Mouse (Mus musculus): ENCODE measurements around the gene Dnajc10.

The Dnajc10 gene

DNA sequence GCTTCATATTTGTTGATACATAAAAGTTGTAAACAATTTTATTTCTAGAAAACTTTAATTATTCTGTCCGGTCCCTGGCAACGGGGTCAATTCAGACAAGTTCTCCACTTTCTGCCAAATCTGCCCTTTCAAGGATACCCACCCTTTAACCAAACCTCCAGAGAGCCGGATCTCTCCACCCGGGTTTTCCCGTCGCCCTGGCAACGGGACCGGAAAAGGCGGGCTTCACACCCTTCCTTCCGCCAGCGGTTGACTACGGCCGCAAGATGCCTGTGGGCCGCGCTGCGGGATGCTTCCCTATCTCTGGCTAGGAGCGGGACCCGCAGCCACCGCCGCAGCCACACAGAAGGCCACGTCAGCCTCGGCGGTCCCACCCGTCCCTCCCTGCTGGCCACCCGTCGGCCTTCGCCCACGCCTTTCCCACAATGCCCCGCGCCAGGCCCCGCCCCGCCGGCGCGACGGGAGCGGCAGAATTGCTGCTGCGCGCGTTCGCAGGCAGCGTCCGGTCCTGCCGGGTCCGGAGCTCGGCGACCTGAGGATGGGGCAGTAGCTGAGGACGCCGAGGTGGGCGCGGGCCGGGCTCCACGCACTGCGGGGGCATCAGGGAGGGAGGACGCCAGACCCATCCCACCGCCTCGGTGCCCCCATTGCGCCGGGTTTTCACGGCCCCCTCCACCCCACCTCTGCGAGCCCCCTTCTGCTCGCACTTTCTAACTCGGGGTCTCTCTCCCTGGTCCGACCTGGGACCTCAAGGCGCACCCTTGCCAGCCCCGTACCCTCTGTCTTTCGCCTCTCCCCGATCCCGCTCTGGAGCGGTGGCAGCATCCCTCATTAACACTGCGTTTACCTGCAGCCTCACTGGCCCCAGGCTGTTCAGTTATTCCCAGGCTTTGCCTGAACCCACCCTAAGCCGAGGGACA is at the start of gene Dnajc10:
Dnajc10 (plus strand) TSS at position 225 of the 920 bp plus-strand sequence.
- peak; percentile 7 for DNase-seq (ENCODE audit: extremely low read depth, low read depth, low spot score)

- DNase-seq (ENCODE audit: extremely low read depth, low read depth, low spot score) = no peak
Observed at GRCm38 (mm10) chr2:80266894-80267293, 48.4 kb upstream of the Dnajc10 start.

- DNase-seq (ENCODE audit: extremely low read depth, low read depth, low spot score) = no peak
Observed at GRCm38 (mm10) chr2:80268053-80268452, 47.2 kb upstream of the Dnajc10 start.

DNA sequence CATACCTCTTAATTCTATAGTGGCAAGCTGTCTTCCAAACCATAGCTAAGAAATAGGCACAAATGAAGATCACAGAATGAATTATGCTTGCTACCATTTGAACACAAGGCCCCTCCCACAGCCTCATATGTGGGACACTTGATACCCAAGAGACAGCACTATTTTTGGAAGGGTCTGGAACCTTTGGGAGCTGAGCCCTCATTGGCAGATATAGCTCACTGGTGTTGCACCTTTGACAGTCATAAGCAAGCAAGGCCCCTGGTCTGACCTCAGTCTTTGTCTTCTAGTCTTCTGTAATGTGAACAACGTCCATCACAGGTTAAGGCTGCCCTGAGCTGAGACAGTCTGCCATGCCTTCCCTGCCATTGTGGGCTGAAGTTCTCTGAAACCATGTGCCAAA is 43.8 kb upstream of the Dnajc10 start:
- DNase-seq (ENCODE audit: extremely low read depth, low read depth, low spot score) = no peak

GRCm38 (mm10) chr2:80273038-80273437 is 42.2 kb upstream of the Dnajc10 start:
- DNase-seq (ENCODE audit: extremely low read depth, low read depth, low spot score) = no peak

DNA sequence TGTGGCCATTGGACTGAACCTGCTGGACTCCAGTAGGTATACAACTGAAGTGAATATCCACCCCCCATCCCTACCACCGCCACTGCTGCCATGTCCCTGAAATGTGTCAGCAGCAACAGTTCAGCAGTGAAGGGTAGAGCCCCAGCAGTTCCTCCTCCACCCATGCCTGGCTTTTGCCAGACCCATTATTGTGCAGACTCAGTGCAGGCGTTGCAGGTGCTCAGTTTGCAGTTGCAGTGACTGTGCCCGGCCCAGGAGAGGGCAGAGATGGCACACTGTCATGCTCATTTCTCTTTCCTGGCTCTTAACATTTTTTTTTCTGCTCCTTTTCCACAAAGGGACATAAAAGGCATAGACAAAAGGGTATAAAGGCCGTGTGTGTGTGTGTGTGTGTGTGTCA is 41.5 kb upstream of the Dnajc10 start:
- no peak for DNase-seq (ENCODE audit: extremely low read depth, low read depth, low spot score)

- no peak for DNase-seq (ENCODE audit: extremely low read depth, low read depth, low spot score)
Observed at GRCm38 (mm10) chr2:80275136-80275535, 40.1 kb upstream of the Dnajc10 start.

DNA sequence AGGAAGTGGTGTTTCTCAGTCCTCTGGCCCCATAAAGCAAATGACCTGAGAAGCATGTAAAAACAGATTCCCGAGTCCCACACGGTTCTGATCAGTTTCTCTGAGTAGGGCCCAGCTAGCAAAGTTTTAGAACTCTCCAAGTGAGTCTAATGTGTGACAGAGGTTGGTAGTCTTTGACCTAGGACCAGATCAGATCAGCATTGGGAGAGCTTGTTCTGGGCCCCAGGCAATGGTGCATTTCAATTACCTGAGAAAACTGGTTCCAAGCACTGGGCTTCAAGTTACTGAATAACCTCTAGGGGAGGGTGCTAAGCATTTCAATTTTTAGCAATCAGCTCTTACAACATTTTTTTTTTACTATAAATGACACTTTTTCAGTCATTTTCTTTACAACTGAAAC is 33.1 kb upstream of the Dnajc10 start:
- DNase-seq (ENCODE audit: extremely low read depth, low read depth, low spot score) = peak; percentile 1

DNA sequence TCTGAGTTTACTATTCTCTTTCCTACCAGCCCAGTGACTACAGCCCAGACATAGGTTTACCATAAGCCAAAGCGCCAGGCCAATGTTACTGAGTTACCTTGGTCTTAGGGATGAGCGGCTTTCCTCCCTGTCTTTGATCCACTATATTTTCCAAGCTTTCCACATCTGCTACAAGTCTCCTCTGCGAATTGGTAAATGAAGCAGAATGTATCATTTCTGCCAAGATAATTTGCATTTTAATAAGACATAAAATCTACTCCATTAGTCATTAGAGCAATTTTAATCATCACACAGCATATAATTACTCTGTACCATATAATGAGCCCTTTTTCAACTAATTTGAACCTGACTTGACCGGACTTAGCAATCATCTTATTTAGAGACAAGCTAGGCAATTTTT is 28.9 kb upstream of the Dnajc10 start:
- DNase-seq (ENCODE audit: extremely low read depth, low read depth, low spot score) = no peak

- DNase-seq (ENCODE audit: extremely low read depth, low read depth, low spot score) = no peak
Observed at GRCm38 (mm10) chr2:80292172-80292571, 23.1 kb upstream of the Dnajc10 start, which contains the start of gene Prdx6b. Gene Prdx6b (plus strand): TSS chr2:80292472.

DNA sequence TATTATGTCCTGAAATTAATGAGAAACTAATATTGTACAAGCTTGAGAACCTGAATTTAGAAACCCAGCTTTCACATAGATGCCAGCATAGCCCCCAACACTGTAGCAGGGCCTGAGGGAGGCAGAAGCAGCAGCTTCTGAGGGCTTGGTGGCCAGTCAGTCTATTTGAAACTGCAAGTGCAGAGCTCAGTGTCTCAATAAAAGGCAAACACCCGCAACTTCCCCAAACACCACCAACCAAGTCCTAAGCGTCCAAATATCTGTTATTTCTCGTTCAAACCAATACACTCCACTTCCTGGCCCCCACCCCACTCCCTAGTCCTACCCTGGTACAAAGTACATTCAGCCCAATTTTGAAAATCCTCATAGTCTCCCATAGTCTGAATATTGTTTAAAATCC is 16.9 kb upstream of the Dnajc10 start:
- no peak for DNase-seq (ENCODE audit: extremely low read depth, low read depth, low spot score)

DNA sequence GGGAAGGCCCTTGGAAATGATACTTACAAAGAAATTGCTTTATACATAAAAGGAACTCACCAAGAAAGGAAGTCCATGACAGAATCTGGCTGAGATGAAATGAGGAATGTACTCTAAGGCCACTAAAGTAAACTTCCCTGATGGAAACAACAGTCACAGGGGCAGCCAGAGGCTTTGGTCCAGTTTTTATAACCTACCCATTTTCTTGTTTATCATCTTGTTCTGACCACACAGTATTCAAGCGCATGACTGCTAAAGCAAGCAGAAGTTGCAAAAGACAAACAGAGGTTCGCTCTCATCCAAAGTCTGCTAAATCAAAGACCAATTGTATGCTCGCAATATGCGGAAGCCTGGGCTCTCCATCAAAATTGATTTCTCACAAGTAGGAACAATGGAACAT is 14.5 kb upstream of the Dnajc10 start:
- no peak for DNase-seq (ENCODE audit: extremely low read depth, low read depth, low spot score)

GRCm38 (mm10) chr2:80303957-80304356 is 11.3 kb upstream of the Dnajc10 start:
- no peak for DNase-seq (ENCODE audit: extremely low read depth, low read depth, low spot score)

- no peak for DNase-seq (ENCODE audit: extremely low read depth, low read depth, low spot score)
Observed at GRCm38 (mm10) chr2:80307701-80308100, 7.6 kb upstream of the Dnajc10 start.

GRCm38 (mm10) chr2:80309775-80310174 is 5.5 kb upstream of the Dnajc10 start:
- DNase-seq (ENCODE audit: extremely low read depth, low read depth, low spot score) = no peak

DNA sequence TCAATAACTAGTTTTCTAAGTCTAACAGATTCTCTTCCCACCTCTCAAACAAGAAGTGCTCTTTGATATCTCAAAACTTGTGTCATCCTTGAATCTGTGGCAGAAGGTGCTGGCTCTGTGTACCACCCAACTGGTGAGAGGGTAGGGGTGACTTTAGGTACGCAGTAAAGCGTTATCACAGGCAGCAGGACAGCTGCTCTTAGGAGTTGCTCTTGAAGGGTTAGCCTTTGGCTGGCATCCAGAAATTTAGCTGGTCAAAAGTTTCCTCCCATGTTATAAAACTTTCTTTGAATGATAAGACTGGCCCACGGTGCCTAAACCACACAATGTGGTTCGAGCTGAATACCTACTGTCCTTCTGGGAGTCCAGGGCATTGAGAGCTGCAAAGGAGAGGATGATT is 4.5 kb upstream of the Dnajc10 start:
- DNase-seq (ENCODE audit: extremely low read depth, low read depth, low spot score) = no peak

DNA sequence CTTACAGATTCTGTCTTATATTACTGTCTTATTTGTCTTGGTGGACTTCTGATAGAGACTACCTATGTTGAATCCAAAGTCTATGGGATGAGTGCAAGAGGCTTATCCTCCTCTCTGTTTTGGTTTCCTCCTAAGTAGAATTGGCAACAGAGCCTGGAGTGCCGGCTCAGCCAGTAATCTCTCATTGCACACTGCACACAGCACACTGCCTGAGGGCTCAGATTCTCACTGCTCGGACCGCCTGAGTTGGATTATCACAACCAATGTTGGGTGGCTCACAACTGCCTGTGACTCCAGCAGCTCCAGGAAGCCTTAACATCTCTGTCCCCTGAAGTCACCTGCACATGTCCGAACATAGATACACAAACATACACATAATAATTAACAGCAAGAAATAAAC is 3.9 kb upstream of the Dnajc10 start:
- no peak for DNase-seq (ENCODE audit: extremely low read depth, low read depth, low spot score)

GRCm38 (mm10) chr2:80314201-80314600 is 1.1 kb upstream of the Dnajc10 start:
- no peak for DNase-seq (ENCODE audit: extremely low read depth, low read depth, low spot score)

DNA sequence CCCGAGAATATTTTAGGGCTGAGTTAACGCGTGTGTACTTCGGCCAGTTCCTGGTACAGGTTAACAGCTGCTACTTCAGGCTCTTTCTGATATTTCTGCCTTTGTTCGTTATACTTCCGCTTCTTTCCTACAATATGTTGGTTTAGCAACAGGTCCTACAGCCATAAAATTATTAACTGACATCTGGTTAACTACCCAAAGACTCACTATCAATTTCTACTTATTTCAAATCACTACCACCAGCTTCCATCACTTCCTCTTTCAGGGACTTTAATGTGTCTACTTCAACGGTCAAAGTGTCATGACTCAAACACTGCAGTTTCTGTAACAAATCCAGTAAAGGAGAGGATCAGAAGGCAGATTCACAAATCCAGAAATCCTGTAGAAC is 418 bp upstream of the Dnajc10 start:
- DNase-seq (ENCODE audit: extremely low read depth, low read depth, low spot score) = no peak

- no peak for DNase-seq (ENCODE audit: extremely low read depth, low read depth, low spot score)
Observed at GRCm38 (mm10) chr2:80322878-80323277, 7.6 kb downstream of the Dnajc10 start.

- DNase-seq (ENCODE audit: extremely low read depth, low read depth, low spot score) = no peak
Observed at GRCm38 (mm10) chr2:80325779-80326178, 10.5 kb downstream of the Dnajc10 start.

DNA sequence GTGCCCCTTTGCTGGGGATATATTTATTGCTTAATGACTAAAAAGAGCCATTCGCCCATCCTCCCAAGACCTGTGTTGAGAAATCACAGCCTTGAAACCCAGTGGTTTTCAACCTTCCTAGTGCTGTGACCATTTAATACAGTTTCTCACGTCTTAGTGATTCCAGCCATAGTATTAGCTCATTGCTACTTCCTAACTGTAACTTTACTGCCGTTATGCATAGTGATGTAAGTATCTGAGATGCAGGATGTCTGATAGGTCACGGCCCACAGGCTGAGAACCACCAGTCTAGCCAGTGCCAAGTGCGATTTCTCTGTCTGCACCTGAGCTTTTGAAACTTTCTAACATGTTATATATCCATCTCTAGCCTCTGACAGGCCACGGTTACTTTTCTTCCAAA is 12.0 kb downstream of the Dnajc10 start:
- no peak for DNase-seq (ENCODE audit: extremely low read depth, low read depth, low spot score)
